Mouse (Mus musculus) hindbrain, embryonic 11.5 days (tissue): ENCODE data around the gene Cdk14. TPM values are rescaled to one million over a fixed set of nuclear protein-coding genes. Genes with fewer than 3 reads are reported as not detected.
A peak's percentile ranks its signal among the peaks of the same experiment; 100 is the strongest.

Source experiments
- ATAC-seq: fragments of 200-750 bp; cut with Nextera tagmentation; 2 replicates; pipeline ENCODE4 v1.8.0; 2017; ENCODE audit warnings: mild to moderate bottlenecking, moderate TSS enrichment, moderate library complexity; ENCODE audit not compliant: low FRiP score
- DNase-seq: peaks from one replicate; pipeline ENCODE4 v3.0.0-alpha.2; 2015; ENCODE audit warnings: low spot score
- H3K27ac ChIP-seq: fragments of 300-500 bp; sonication (generic); 2 replicates; pipeline ENCODE4 v1.5.1; 2014; ENCODE audit warnings: mild to moderate bottlenecking, low read depth, low read length
- H3K27me3 ChIP-seq: fragments of 300-500 bp; sonication (generic); 2 replicates; pipeline ENCODE4 v1.6.1; 2014; ENCODE audit warnings: mild to moderate bottlenecking, low read length, moderate library complexity, mixed read lengths; ENCODE audit not compliant: control insufficient read depth, insufficient read depth
- H3K36me3 ChIP-seq: fragments of 300-500 bp; sonication (generic); 2 replicates; pipeline ENCODE4 v1.6.1; 2014; ENCODE audit warnings: mild to moderate bottlenecking, low read length, moderate library complexity, mixed read lengths; ENCODE audit not compliant: control insufficient read depth, insufficient read depth
- H3K4me1 ChIP-seq: fragments of 300-500 bp; sonication (generic); replicated peaks from 2 replicates; pipeline ENCODE4 v1.6.1; 2014; ENCODE audit warnings: low read length, mixed read lengths; ENCODE audit not compliant: control insufficient read depth, insufficient read depth
- H3K4me2 ChIP-seq: fragments of 300-500 bp; sonication (generic); replicated peaks from 2 replicates; pipeline ENCODE4 v1.6.1; 2014; ENCODE audit warnings: mild to moderate bottlenecking, low read depth, low read length
- H3K4me3 ChIP-seq: fragments of 300-500 bp; sonication (generic); 2 replicates; pipeline ENCODE4 v1.5.1; 2014; ENCODE audit warnings: low read depth, low read length
- H3K9ac ChIP-seq: fragments of 300-500 bp; sonication (generic); 2 replicates; pipeline ENCODE4 v1.6.1; 2014; ENCODE audit warnings: low read depth, low read length
- H3K9me3 ChIP-seq: fragments of 300-500 bp; sonication (generic); 2 replicates; pipeline ENCODE4 v1.6.1; 2016; ENCODE audit warnings: low read length; ENCODE audit not compliant: control insufficient read depth
- WGBS: fragments of 180-500 bp; shearing (Covaris S2); extraction: QIAGEN DNeasy Blood & Tissue Kit; methylation state at CpG from one replicate; pipeline ENCODE4 v1.1.7; 2014; 5-methylcytosine and 5-hydroxymethylcytosine counted together
- polyA plus RNA-seq: library from polyadenylated mRNA; unstranded; fragments of >200 nt; fragmentation: Nextera tagmentation; extraction: Ambion mirVana; gene quantifications from 2 replicates; pipeline ENCODE4 v1.2.1, GENCODE M21; 2014

Cdk14 gene
- polyA plus RNA-seq, 1 experiment from 2014 or later = 35.7 TPM

GRCm38 (mm10) chr5:5401986-5402385 lies 18.1 kb downstream of the Cdk14 start:
- H3K27ac ChIP-seq = no peak overlapping the region
- H3K9me3 ChIP-seq = no peaks in the 10 kb centered on the region
- DNase-seq (no peak), ATAC-seq (no peak)
- H3K27me3 ChIP-seq = no peaks in the 10 kb centered on the region
- WGBS = 74% methylated on average over 4 of the region's 4 CpGs
- H3K4me1 ChIP-seq = no peaks in the 10 kb centered on the region
- no peaks in the 10 kb centered on the region for H3K36me3 ChIP-seq
- H3K4me2 ChIP-seq = no peak overlapping the region
- H3K9ac ChIP-seq = no peak overlapping the region
- H3K4me3 ChIP-seq = no peak overlapping the region

- 59% methylated on average over 3 of the region's 3 CpGs for WGBS
- DNase-seq = no peak
- Histone ChIP-seq H3K4me2 (no peak overlapping the region), H3K27me3 (no peaks in the 10 kb centered on the region), H3K4me3 (no peak overlapping the region), H3K9me3 (no peaks in the 10 kb centered on the region), H3K27ac (no peak overlapping the region), H3K9ac (no peak overlapping the region), H3K4me1 (no peaks in the 10 kb centered on the region), H3K36me3 (no peaks in the 10 kb centered on the region)
- ATAC-seq = no peak
These were observed 27.3 kb downstream of the Cdk14 start for GRCm38 (mm10) chr5:5392786-5393185.

DNA sequence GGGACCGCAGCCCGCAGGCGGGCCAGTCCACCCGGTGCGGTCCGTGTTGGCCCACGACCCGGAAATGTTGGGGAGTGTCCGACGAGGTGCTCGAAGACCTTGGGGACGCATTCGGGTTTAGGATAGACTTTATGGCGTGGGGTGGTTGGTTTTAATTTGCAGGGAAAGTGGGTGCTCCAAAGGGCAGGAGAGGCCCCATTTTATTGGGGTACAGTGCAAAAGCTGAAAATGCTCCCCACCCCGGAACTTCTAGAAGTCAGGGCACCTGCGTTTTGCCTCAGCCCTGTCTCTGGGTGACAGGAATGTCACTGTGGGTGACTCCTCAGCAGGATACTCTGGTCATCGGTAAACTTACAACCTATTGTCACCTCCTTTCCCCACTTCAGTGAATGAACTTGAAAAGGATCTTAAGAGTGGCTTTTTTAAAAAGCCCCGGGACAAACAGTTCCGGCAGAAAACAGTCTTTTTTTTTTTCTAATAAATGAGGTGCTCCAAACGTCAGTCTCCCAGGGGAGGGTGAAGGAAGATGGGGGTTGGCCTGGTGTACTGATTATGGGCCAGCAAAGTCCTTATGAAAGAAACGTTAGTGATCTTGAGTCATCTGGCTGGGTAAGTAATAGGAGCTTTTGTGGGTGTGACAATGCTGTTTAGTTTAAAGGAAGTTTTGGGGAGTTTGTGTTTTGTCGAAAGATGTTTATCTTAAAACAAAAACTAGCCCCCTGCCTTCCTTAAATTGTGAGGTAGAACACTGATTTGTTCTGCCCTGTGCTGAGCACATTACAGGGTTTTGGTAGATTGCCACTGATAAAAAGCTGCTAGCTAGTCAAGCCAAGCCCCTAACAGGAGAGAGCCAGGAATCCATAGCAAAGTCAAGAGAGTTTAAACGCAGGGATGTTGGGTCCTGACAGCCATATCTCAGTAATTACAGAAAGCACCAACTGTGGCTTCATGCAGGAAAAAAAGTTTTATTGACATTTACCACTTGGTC lies 39.1 kb downstream of the Cdk14 start:
- Histone ChIP-seq H3K9me3 (no peaks in the 10 kb centered on the region), H3K4me3 (peak overlapping the region; percentile 79), H3K27me3 (no peaks in the 10 kb centered on the region), H3K36me3 (no peaks in the 10 kb centered on the region), H3K9ac (peak overlapping the region; percentile 96), H3K27ac (peak overlapping the region; percentile 95), H3K4me2 (peak overlapping the region; percentile 66), H3K4me1 (no peaks in the 10 kb centered on the region)
- peak; percentile 6 for ATAC-seq
- 5% methylated on average over 22 of the region's 23 CpGs for WGBS
- DNase-seq = no peak

DNA sequence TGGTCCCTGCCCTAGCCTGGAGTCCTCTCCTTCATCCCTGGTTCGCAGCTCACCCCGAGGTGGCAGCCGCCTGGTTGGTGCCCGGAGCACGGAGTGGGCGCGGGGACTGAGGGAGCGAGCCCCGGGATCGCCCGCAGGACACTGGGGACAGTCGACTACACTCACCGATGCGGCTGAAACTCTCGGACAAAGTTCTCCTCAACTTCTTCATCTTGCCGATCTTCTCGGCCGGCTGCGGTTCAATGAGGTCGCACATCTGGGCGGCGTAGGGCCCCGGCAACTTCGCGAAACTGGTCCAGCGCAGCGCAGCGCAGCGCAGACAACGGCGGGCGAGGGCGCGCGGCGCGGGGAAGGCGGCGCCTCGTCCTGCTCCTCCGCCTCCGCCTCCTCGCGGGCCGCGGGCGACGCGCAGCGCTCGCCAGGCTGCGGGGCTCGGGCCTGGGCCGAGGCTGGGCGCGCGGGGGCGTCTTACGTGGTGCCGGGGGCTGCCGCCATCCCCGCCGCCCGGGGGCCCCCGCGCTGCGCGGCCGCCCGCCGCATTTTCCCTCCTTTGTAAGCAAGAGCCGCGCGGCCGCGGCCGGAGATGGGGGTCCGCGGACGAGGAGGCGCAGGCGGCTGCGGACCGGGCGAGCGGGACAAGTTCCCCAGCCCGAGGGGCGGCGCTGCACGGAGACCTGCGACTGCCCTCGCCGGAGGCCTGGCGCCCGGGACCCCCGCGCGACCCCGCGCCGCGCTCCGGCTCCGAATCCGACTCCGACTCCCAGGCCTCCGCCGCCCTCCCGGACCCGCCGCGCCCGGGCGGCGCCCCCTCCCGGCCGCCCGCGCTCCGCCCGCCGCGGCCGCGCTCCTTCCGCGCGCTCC lies 40.0 kb downstream of the Cdk14 start:
- Histone ChIP-seq H3K4me3 (peak overlapping the region; percentile 79), H3K4me2 (peak overlapping the region; percentile 66), H3K9ac (peak overlapping the region; percentile 96), H3K27me3 (no peaks in the 10 kb centered on the region), H3K27ac (peak overlapping the region; percentile 95), H3K9me3 (no peaks in the 10 kb centered on the region), H3K36me3 (no peaks in the 10 kb centered on the region), H3K4me1 (no peaks in the 10 kb centered on the region)
- under 1% methylated on average over 101 of the region's 128 CpGs for WGBS
- DNase-seq = peak; percentile 82
- ATAC-seq = peak; percentile 95

GRCm38 (mm10) chr5:5379501-5379869 lies 40.6 kb downstream of the Cdk14 start:
- H3K4me2 ChIP-seq = peak overlapping the region; percentile 66
- H3K9me3 ChIP-seq = no peaks in the 10 kb centered on the region
- peak overlapping the region; percentile 96 for H3K9ac ChIP-seq
- no peaks in the 10 kb centered on the region for H3K36me3 ChIP-seq
- H3K27ac ChIP-seq = peak overlapping the region; percentile 95
- H3K27me3 ChIP-seq = no peaks in the 10 kb centered on the region
- DNase-seq = no peak
- ATAC-seq = no peak
- WGBS = under 1% methylated on average over 14 of the region's 14 CpGs
- peak overlapping the region; percentile 79 for H3K4me3 ChIP-seq
- no peaks in the 10 kb centered on the region for H3K4me1 ChIP-seq

GRCm38 (mm10) chr5:5374393-5374792 lies 45.7 kb downstream of the Cdk14 start:
- no peaks in the 10 kb centered on the region for H3K36me3 ChIP-seq
- ATAC-seq = no peak
- no peak for DNase-seq
- H3K4me3 ChIP-seq = no peak overlapping the region
- H3K4me2 ChIP-seq = no peak overlapping the region
- no peaks in the 10 kb centered on the region for H3K9me3 ChIP-seq
- H3K9ac ChIP-seq = no peak overlapping the region
- H3K4me1 ChIP-seq = no peaks in the 10 kb centered on the region
- 96% methylated on average over 1 of the region's 1 CpGs for WGBS
- no peaks in the 10 kb centered on the region for H3K27me3 ChIP-seq
- H3K27ac ChIP-seq = no peak overlapping the region

DNA sequence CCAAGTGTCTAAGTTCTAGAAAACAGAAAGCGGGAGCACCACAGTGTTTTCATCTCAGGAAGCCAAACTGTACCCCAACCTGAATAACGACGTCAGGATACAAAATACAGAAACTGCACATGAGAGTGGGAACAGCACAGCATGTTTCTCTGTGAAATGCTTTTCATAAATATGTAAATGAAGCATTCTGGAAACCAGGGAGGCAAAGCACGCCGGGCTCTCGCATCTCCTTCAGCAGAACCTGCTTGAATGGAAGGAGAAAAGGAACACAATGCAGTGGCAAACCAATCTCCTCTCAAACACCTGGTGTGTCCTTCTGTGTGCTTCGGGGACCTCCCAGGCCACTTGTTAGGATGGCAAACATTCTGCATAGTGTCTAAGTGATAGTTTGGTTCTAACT lies 46.6 kb downstream of the Cdk14 start:
- ATAC-seq (no peak), DNase-seq (no peak)
- Histone ChIP-seq H3K9me3 (no peaks in the 10 kb centered on the region), H3K4me2 (no peak overlapping the region), H3K36me3 (no peaks in the 10 kb centered on the region), H3K9ac (no peak overlapping the region), H3K4me1 (no peaks in the 10 kb centered on the region), H3K27ac (no peak overlapping the region), H3K4me3 (no peak overlapping the region), H3K27me3 (no peaks in the 10 kb centered on the region)
- WGBS = 52% methylated on average over 7 of the region's 7 CpGs

DNA sequence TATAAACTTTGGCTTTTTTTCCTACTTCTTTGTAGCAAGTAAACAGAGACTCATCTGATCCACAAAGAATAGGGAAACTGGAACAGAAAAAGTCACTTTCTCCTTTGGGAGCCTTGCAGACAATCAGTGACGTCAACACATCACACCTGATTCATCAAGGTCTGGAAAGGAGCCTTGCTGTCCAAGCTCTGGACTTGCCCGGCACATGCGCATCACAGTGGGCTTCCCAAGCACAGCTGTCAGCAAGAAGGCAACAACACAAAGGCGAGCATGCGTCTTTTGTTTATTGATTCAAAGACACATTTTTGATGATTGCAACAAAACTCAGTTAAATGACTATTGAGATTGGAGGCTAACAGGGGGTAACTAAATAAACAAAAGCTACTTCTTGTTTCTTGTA lies 47.2 kb downstream of the Cdk14 start:
- Histone ChIP-seq H3K9ac (no peak overlapping the region), H3K27me3 (no peaks in the 10 kb centered on the region), H3K4me1 (no peaks in the 10 kb centered on the region), H3K36me3 (no peaks in the 10 kb centered on the region), H3K9me3 (no peaks in the 10 kb centered on the region), H3K4me3 (no peak overlapping the region), H3K27ac (no peak overlapping the region), H3K4me2 (no peak overlapping the region)
- WGBS = 55% methylated on average over 5 of the region's 5 CpGs
- DNase-seq (no peak), ATAC-seq (peak; percentile 39; the same call in 1 of the 2 replicates)
